Comparison of ENCODE assay signal across 8 mouse cellular contexts in genomic region chr19:46337719-46338330, GRCm38 (mm10). TPM values are rescaled to one million over a fixed set of nuclear protein-coding genes. Genes with fewer than 3 reads are reported as not detected.
A peak's percentile ranks its signal among the peaks of the same experiment; 100 is the strongest.
DNase-seq lines count a peak whose midpoint lies in the region; ATAC-seq lines count a peak whose summit lies in the region.

No protein-coding gene starts in this region.

- ATAC-seq in kidney, embryonic 16.5 days (ENCODE audit: low FRiP score, low TSS enrichment) = 0 out of 2 replicates have a peak, but pooled peaks have one; percentile 2
- ATAC-seq in hindbrain, embryonic 15.5 days (ENCODE audit: low FRiP score, low read depth) = no peak; the same call in 1 of the 2 replicates
- ATAC-seq in midbrain, embryonic 16.5 days = no peak
- ATAC-seq in erythroid progenitor cell, adult 5-6 weeks (replicated peaks; ENCODE audit: low FRiP score, poor library complexity, severe bottlenecking) = no peak

- peak overlapping the region; percentile 90 for H3K4me3 ChIP-seq in kidney, embryonic 16.5 days (ENCODE audit: low read length)
- H3K4me3 ChIP-seq in brown adipose tissue, adult 24 weeks (ENCODE audit: insufficient read depth, low read depth, low read length) = peak overlapping the region; percentile 95
- peak overlapping the region; percentile 76 for H3K4me3 ChIP-seq in hindbrain, embryonic 15.5 days
- peak overlapping the region; percentile 69 for H3K4me3 ChIP-seq in midbrain, embryonic 16.5 days (ENCODE audit: low read depth, low read length)

- DNase-seq in kidney, adult 9 months = no peak
- DNase-seq in layer of hippocampus, adult 9-10 months (ENCODE audit: low spot score) = no peak
- DNase-seq in kidney, postnatal 25 days = no peak

- no peaks in the 10 kb centered on the region for H3K9me3 ChIP-seq in kidney, embryonic 16.5 days (ENCODE audit: low read length)
- H3K9me3 ChIP-seq in hindbrain, embryonic 15.5 days = no peaks in the 10 kb centered on the region
- no peaks in the 10 kb centered on the region for H3K9me3 ChIP-seq in midbrain, embryonic 16.5 days (replicated peaks; ENCODE audit: control insufficient read depth, low read length, poor library complexity, severe bottlenecking)

- 0 out of 2 replicates have a peak overlapping the region, but pooled peaks have one; percentile 45 for H3K27ac ChIP-seq in kidney, embryonic 16.5 days (ENCODE audit: low read length)
- H3K27ac ChIP-seq in brown adipose tissue, adult 24 weeks (replicated peaks; ENCODE audit: low read depth, low read length) = 0 out of 2 replicates have a peak overlapping the region, but pooled peaks have one; percentile 28
- H3K27ac ChIP-seq in hindbrain, embryonic 15.5 days (replicated peaks) = peak overlapping the region; percentile 85
- H3K27ac ChIP-seq in midbrain, embryonic 16.5 days (ENCODE audit: low read length) = peak overlapping the region; percentile 83

- H3K27me3 ChIP-seq in kidney, embryonic 16.5 days (ENCODE audit: insufficient read depth, low read length) = no peaks in the 10 kb centered on the region
- no peaks in the 10 kb centered on the region for H3K27me3 ChIP-seq in hindbrain, embryonic 15.5 days
- H3K27me3 ChIP-seq in midbrain, embryonic 16.5 days (ENCODE audit: control insufficient read depth, insufficient read depth, low read depth, low read length) = peaks cover 3% of the 10 kb centered on the region; the same call in 1 of the 2 replicates

- WGBS in kidney, embryonic 16.5 days = 32% methylated on average over 15 of the region's 15 CpGs
- WGBS in hindbrain, embryonic 15.5 days = 29% methylated on average over 15 of the region's 15 CpGs
- WGBS in midbrain, embryonic 16.5 days = 24% methylated on average over 15 of the region's 15 CpGs

- H3K4me2 ChIP-seq in kidney, embryonic 16.5 days (replicated peaks; ENCODE audit: low read depth, low read length) = peak overlapping the region; percentile 66
- peak overlapping the region; percentile 81 for H3K4me2 ChIP-seq in hindbrain, embryonic 15.5 days
- H3K4me2 ChIP-seq in midbrain, embryonic 16.5 days (ENCODE audit: low read length) = peak overlapping the region; percentile 79

- peak overlapping the region; percentile 87 for H3K9ac ChIP-seq in kidney, embryonic 16.5 days (replicated peaks; ENCODE audit: low read length)
- H3K9ac ChIP-seq in hindbrain, embryonic 15.5 days = peak overlapping the region; percentile 77
- peak overlapping the region; percentile 87 for H3K9ac ChIP-seq in midbrain, embryonic 16.5 days (ENCODE audit: low read depth, low read length)

- peaks cover 14% of the 10 kb centered on the region for H3K4me1 ChIP-seq in kidney, embryonic 16.5 days (ENCODE audit: insufficient read depth, low read length)
- H3K4me1 ChIP-seq in brown adipose tissue, adult 24 weeks (ENCODE audit: control insufficient read depth, insufficient read depth, insufficient read length, low read length) = no peaks in the 10 kb centered on the region
- H3K4me1 ChIP-seq in hindbrain, embryonic 15.5 days (replicated peaks) = peaks cover 33% of the 10 kb centered on the region
- H3K4me1 ChIP-seq in midbrain, embryonic 16.5 days (ENCODE audit: control insufficient read depth, insufficient read depth, low read length) = peaks cover 15% of the 10 kb centered on the region

- no peaks in the 10 kb centered on the region for H3K36me3 ChIP-seq in kidney, embryonic 16.5 days (ENCODE audit: insufficient read depth, low read length)
- H3K36me3 ChIP-seq in hindbrain, embryonic 15.5 days = no peaks in the 10 kb centered on the region
- H3K36me3 ChIP-seq in midbrain, embryonic 16.5 days (ENCODE audit: control insufficient read depth, insufficient read depth, low read length) = no peaks in the 10 kb centered on the region

RNA-seq across cellular contexts. Expression of gene Cuedc2, which starts 0.7 kb away (rescaled TPM):
- polyA plus RNA-seq in kidney, embryonic 16.5 days (2015; fragmentation: Nextera tagmentation; extraction: Ambion mirVana) = 188 and 198 TPM in 2 replicates
- 61.9 and 67.2 TPM in 2 replicates for polyA plus RNA-seq in brown adipose tissue, adult 24 weeks (2012; ENCODE audit: insufficient read depth, insufficient read length, missing spikeins)
- 336 and 347 TPM in 2 replicates for polyA plus RNA-seq in hindbrain, embryonic 15.5 days (2015; fragmentation: Nextera tagmentation; extraction: Ambion mirVana)
- 313 and 332 TPM in 2 replicates for polyA plus RNA-seq in midbrain, embryonic 16.5 days (2015; fragmentation: Nextera tagmentation; extraction: Ambion mirVana)
- total RNA-seq in erythroid progenitor cell, adult 5-6 weeks (2015; ENCODE audit: low replicate concordance) = 8.4 and 16.2 TPM in 2 replicates
- 42.4 and 50.7 TPM in 2 replicates for total RNA-seq in erythroid progenitor cell, adult 5-6 weeks (2017; ENCODE audit: low replicate concordance)

RNA-seq across cellular contexts. Expression of gene Mfsd13a, which starts 3.1 kb away (rescaled TPM):
- 14.7 and 16.9 TPM in 2 replicates for polyA plus RNA-seq in kidney, embryonic 16.5 days (2015; fragmentation: Nextera tagmentation; extraction: Ambion mirVana)
- polyA plus RNA-seq in brown adipose tissue, adult 24 weeks (2012; ENCODE audit: insufficient read depth, insufficient read length, missing spikeins) = 1.0 and 2.6 TPM in 2 replicates
- polyA plus RNA-seq in hindbrain, embryonic 15.5 days (2015; fragmentation: Nextera tagmentation; extraction: Ambion mirVana) = 12.3 and 12.5 TPM in 2 replicates
- 10.7 and 11.8 TPM in 2 replicates for polyA plus RNA-seq in midbrain, embryonic 16.5 days (2015; fragmentation: Nextera tagmentation; extraction: Ambion mirVana)
- total RNA-seq in erythroid progenitor cell, adult 5-6 weeks (2015; ENCODE audit: low replicate concordance) = 4.6 and 6.1 TPM in 2 replicates
- 1.4 and 6.2 TPM in 2 replicates for total RNA-seq in erythroid progenitor cell, adult 5-6 weeks (2017; ENCODE audit: low replicate concordance)

RNA-seq across cellular contexts. Expression of gene Fbxl15, which starts 9.8 kb away (rescaled TPM):
- polyA plus RNA-seq in kidney, embryonic 16.5 days (2015; fragmentation: Nextera tagmentation; extraction: Ambion mirVana) = 22.4 and 26.0 TPM in 2 replicates
- 5.9 and 8.9 TPM in 2 replicates for polyA plus RNA-seq in brown adipose tissue, adult 24 weeks (2012; ENCODE audit: insufficient read depth, insufficient read length, missing spikeins)
- polyA plus RNA-seq in hindbrain, embryonic 15.5 days (2015; fragmentation: Nextera tagmentation; extraction: Ambion mirVana) = 47.1 and 51.8 TPM in 2 replicates
- polyA plus RNA-seq in midbrain, embryonic 16.5 days (2015; fragmentation: Nextera tagmentation; extraction: Ambion mirVana) = 49.5 and 51.3 TPM in 2 replicates
- not detected in 2 replicates for total RNA-seq in erythroid progenitor cell, adult 5-6 weeks (2015; ENCODE audit: low replicate concordance)
- total RNA-seq in erythroid progenitor cell, adult 5-6 weeks (2017; ENCODE audit: low replicate concordance) = 2.2 TPM in 1 of 2 replicates, not detected in the other

RNA-seq across cellular contexts. Expression of gene Psd, which starts 10.9 kb away (rescaled TPM):
- 4.5 and 5.4 TPM in 2 replicates for polyA plus RNA-seq in kidney, embryonic 16.5 days (2015; fragmentation: Nextera tagmentation; extraction: Ambion mirVana)
- polyA plus RNA-seq in brown adipose tissue, adult 24 weeks (2012; ENCODE audit: insufficient read depth, insufficient read length, missing spikeins) = 1.4 TPM in 1 of 2 replicates, not detected in the other
- 119 and 145 TPM in 2 replicates for polyA plus RNA-seq in hindbrain, embryonic 15.5 days (2015; fragmentation: Nextera tagmentation; extraction: Ambion mirVana)
- 129 and 146 TPM in 2 replicates for polyA plus RNA-seq in midbrain, embryonic 16.5 days (2015; fragmentation: Nextera tagmentation; extraction: Ambion mirVana)
- not detected in 2 replicates for total RNA-seq in erythroid progenitor cell, adult 5-6 weeks (2015; ENCODE audit: low replicate concordance)
- 2.8 TPM in 1 of 2 replicates, not detected in the other for total RNA-seq in erythroid progenitor cell, adult 5-6 weeks (2017; ENCODE audit: low replicate concordance)

RNA-seq across cellular contexts. Expression of gene 2310034G01Rik, which starts 12.3 kb away (rescaled TPM):
- 2.5 and 2.6 TPM in 2 replicates for polyA plus RNA-seq in kidney, embryonic 16.5 days (2015; fragmentation: Nextera tagmentation; extraction: Ambion mirVana)
- polyA plus RNA-seq in brown adipose tissue, adult 24 weeks (2012; ENCODE audit: insufficient read depth, insufficient read length, missing spikeins) = not detected in 2 replicates
- polyA plus RNA-seq in hindbrain, embryonic 15.5 days (2015; fragmentation: Nextera tagmentation; extraction: Ambion mirVana) = 2.0 and 2.3 TPM in 2 replicates
- polyA plus RNA-seq in midbrain, embryonic 16.5 days (2015; fragmentation: Nextera tagmentation; extraction: Ambion mirVana) = 1.4 and 2.7 TPM in 2 replicates
- total RNA-seq in erythroid progenitor cell, adult 5-6 weeks (2015; ENCODE audit: low replicate concordance) = not detected in 2 replicates
- not detected in 2 replicates for total RNA-seq in erythroid progenitor cell, adult 5-6 weeks (2017; ENCODE audit: low replicate concordance)

Comparison
In these comparisons a context has a peak if more than half of its experiments do, and no peak if none do; other contexts are left out.
1. H3K27ac ChIP-seq: peak in every context shown above with its lines; median percentile 85 in hindbrain, embryonic 15.5 days; 83 in midbrain, embryonic 16.5 days; 45 in kidney, embryonic 16.5 days; 28 in brown adipose tissue, adult 24 weeks.